Mouse (Mus musculus) heart, embryonic 11.5 days (tissue): ENCODE results near the gene 1700029I15Rik. TPM values are rescaled to one million over a fixed set of nuclear protein-coding genes. Genes with fewer than 3 reads are reported as not detected.

Source experiments
- ATAC-seq: fragments of 200-750 bp; cut with Nextera tagmentation; replicated peaks from 2 replicates; pipeline ENCODE4 v1.8.0; 2017; ENCODE audit warnings: moderate library complexity; ENCODE audit not compliant: insufficient number of reproducible peaks, low FRiP score, low TSS enrichment
- H3K27ac ChIP-seq: fragments of 300-500 bp; sonication (generic); 2 replicates; pipeline ENCODE4 v1.5.1; 2014; ENCODE audit warnings: mild to moderate bottlenecking, low read depth, low read length
- H3K27me3 ChIP-seq: fragments of 300-500 bp; sonication (generic); 2 replicates; pipeline ENCODE4 v1.6.1; 2014; ENCODE audit warnings: mild to moderate bottlenecking, low read length, mixed read lengths; ENCODE audit not compliant: control insufficient read depth, insufficient read depth
- H3K36me3 ChIP-seq: fragments of 300-500 bp; sonication (generic); 2 replicates; pipeline ENCODE4 v1.6.1; 2014; ENCODE audit warnings: mild to moderate bottlenecking, low read length, moderate library complexity, mixed read lengths; ENCODE audit not compliant: control insufficient read depth, insufficient read depth
- H3K4me1 ChIP-seq: fragments of 300-500 bp; sonication (generic); 2 replicates; pipeline ENCODE4 v1.6.1; 2014; ENCODE audit warnings: low read length; ENCODE audit not compliant: control insufficient read depth, insufficient read depth
- H3K4me2 ChIP-seq: fragments of 300-500 bp; sonication (generic); 2 replicates; pipeline ENCODE4 v1.6.1; 2014; ENCODE audit warnings: mild to moderate bottlenecking, moderate library complexity
- H3K4me3 ChIP-seq: fragments of 300-500 bp; sonication (generic); 2 replicates; pipeline ENCODE4 v1.5.1; 2014; ENCODE audit warnings: low read depth, low read length
- H3K9ac ChIP-seq: fragments of 300-500 bp; sonication (generic); 2 replicates; pipeline ENCODE4 v1.6.1; 2014; ENCODE audit warnings: mild to moderate bottlenecking, low read depth, low read length, moderate library complexity
- H3K9me3 ChIP-seq: fragments of 300-500 bp; sonication (generic); replicated peaks from 2 replicates; pipeline ENCODE4 v1.6.1; 2016; ENCODE audit warnings: low read length; ENCODE audit not compliant: control insufficient read depth
- WGBS: fragments of 180-500 bp; shearing (Covaris S2); extraction: QIAGEN DNeasy Blood & Tissue Kit; methylation state at CpG from one replicate; pipeline ENCODE4 v1.1.7; 2014; ENCODE audit not compliant: insufficient replicate concordance; 5-methylcytosine and 5-hydroxymethylcytosine counted together
- polyA plus RNA-seq: library from polyadenylated mRNA; unstranded; fragments of >200 nt; fragmentation: Nextera tagmentation; extraction: Ambion mirVana; gene quantifications from 2 replicates; pipeline ENCODE4 v1.2.1, GENCODE M21; 2014

The 1700029I15Rik gene
- polyA plus RNA-seq, 1 experiment from 2014 or later, result 0.67 TPM

- Histone ChIP-seq H3K27me3 (no peaks in the 10 kb centered on the region), H3K9ac (no peak overlapping the region), H3K4me2 (no peak overlapping the region), H3K9me3 (no peaks in the 10 kb centered on the region), H3K4me3 (no peak overlapping the region), H3K27ac (no peak overlapping the region), H3K4me1 (no peaks in the 10 kb centered on the region), H3K36me3 (peaks cover 23% of the 10 kb centered on the region)
- no peak for ATAC-seq
- 77% methylated on average over 25 of the region's 25 CpGs for WGBS
Measured at GRCm38 (mm10) chr2:92360186-92360823, 22.0 kb upstream of the 1700029I15Rik start.

- Histone ChIP-seq H3K36me3 (peaks cover 23% of the 10 kb centered on the region), H3K4me3 (no peak overlapping the region), H3K27ac (no peak overlapping the region), H3K9me3 (no peaks in the 10 kb centered on the region), H3K27me3 (no peaks in the 10 kb centered on the region), H3K9ac (no peak overlapping the region), H3K4me2 (no peak overlapping the region), H3K4me1 (no peaks in the 10 kb centered on the region)
- WGBS, result 25% methylated on average over 12 of the region's 12 CpGs
- no peak for ATAC-seq
Measured at GRCm38 (mm10) chr2:92360893-92361292, 21.4 kb upstream of the 1700029I15Rik start.

GRCm38 (mm10) chr2:92361795-92362194 is 20.5 kb upstream of the 1700029I15Rik start:
- 73% methylated on average over 8 of the region's 8 CpGs for WGBS
- no peak overlapping the region for H3K4me2 ChIP-seq
- no peaks in the 10 kb centered on the region for H3K4me1 ChIP-seq
- no peak for ATAC-seq
- no peak overlapping the region for H3K27ac ChIP-seq
- H3K4me3 ChIP-seq, result no peak overlapping the region
- peaks cover 21% of the 10 kb centered on the region for H3K36me3 ChIP-seq
- H3K27me3 ChIP-seq, result 0 out of 2 replicates have a peak, but pooled peaks cover 3% of the 10 kb centered on the region
- H3K9ac ChIP-seq, result no peak overlapping the region
- no peaks in the 10 kb centered on the region for H3K9me3 ChIP-seq

- 0 out of 2 replicates have a peak, but pooled peaks cover 3% of the 10 kb centered on the region for H3K27me3 ChIP-seq
- no peak overlapping the region for H3K27ac ChIP-seq
- no peak for ATAC-seq
- H3K4me2 ChIP-seq, result no peak overlapping the region
- 83% methylated on average over 6 of the region's 6 CpGs for WGBS
- no peak overlapping the region for H3K9ac ChIP-seq
- H3K36me3 ChIP-seq, result peaks cover 16% of the 10 kb centered on the region
- peaks cover 3% of the 10 kb centered on the region; the same call in 1 of the 2 replicates for H3K4me1 ChIP-seq
- H3K4me3 ChIP-seq, result no peak overlapping the region
- H3K9me3 ChIP-seq, result no peaks in the 10 kb centered on the region
Measured at GRCm38 (mm10) chr2:92362571-92363228, 19.6 kb upstream of the 1700029I15Rik start.

- WGBS, result 92% methylated on average over 4 of the region's 4 CpGs
- no peak for ATAC-seq
- H3K9me3 ChIP-seq, result no peaks in the 10 kb centered on the region
- peaks cover 3% of the 10 kb centered on the region; the same call in 1 of the 2 replicates for H3K4me1 ChIP-seq
- no peak overlapping the region for H3K27ac ChIP-seq
- peaks cover 9% of the 10 kb centered on the region for H3K36me3 ChIP-seq
- H3K4me3 ChIP-seq, result no peak overlapping the region
- H3K4me2 ChIP-seq, result no peak overlapping the region
- no peak overlapping the region for H3K9ac ChIP-seq
- H3K27me3 ChIP-seq, result peaks cover 12% of the 10 kb centered on the region
Measured at GRCm38 (mm10) chr2:92364086-92364485, 18.3 kb upstream of the 1700029I15Rik start.

- no peak for ATAC-seq
- Histone ChIP-seq H3K36me3 (0 out of 2 replicates have a peak, but pooled peaks cover 3% of the 10 kb centered on the region), H3K27me3 (peaks cover 27% of the 10 kb centered on the region), H3K4me1 (peaks cover 7% of the 10 kb centered on the region), H3K9ac (no peak overlapping the region), H3K9me3 (no peaks in the 10 kb centered on the region), H3K4me2 (no peak overlapping the region), H3K4me3 (no peak overlapping the region), H3K27ac (no peak overlapping the region)
- 84% methylated on average over 10 of the region's 10 CpGs for WGBS
Measured at GRCm38 (mm10) chr2:92365568-92365967, 16.8 kb upstream of the 1700029I15Rik start.

- Histone ChIP-seq H3K9me3 (no peaks in the 10 kb centered on the region), H3K9ac (no peak overlapping the region), H3K27me3 (peaks cover 46% of the 10 kb centered on the region), H3K36me3 (no peaks in the 10 kb centered on the region), H3K27ac (no peak overlapping the region), H3K4me1 (peaks cover 18% of the 10 kb centered on the region), H3K4me2 (no peak overlapping the region), H3K4me3 (no peak overlapping the region)
- ATAC-seq, result no peak
- WGBS, result 27% methylated on average over 20 of the region's 20 CpGs
Measured at GRCm38 (mm10) chr2:92367383-92368029, 14.8 kb upstream of the 1700029I15Rik start.

GRCm38 (mm10) chr2:92370375-92370774 is 12.0 kb upstream of the 1700029I15Rik start:
- Histone ChIP-seq H3K4me2 (peak overlapping the region; percentile 85), H3K9ac (peak overlapping the region; percentile 52; the same call in 1 of the 2 replicates), H3K27ac (no peak overlapping the region), H3K9me3 (no peaks in the 10 kb centered on the region), H3K4me3 (peak overlapping the region; percentile 46), H3K27me3 (peaks cover 55% of the 10 kb centered on the region), H3K4me1 (peaks cover 20% of the 10 kb centered on the region), H3K36me3 (no peaks in the 10 kb centered on the region)
- no peak for ATAC-seq
- 13% methylated on average over 19 of the region's 19 CpGs for WGBS
